Mouse (Mus musculus): ENCODE data around the gene Adgrg6. TPM values are rescaled to one million over a fixed set of nuclear protein-coding genes. Genes with fewer than 3 reads are reported as not detected.

Gene Adgrg6
- polyA plus RNA-seq, 1 experiment, result not detected

GRCm38 (mm10) chr10:14385574-14385973 is 159.9 kb downstream of the Adgrg6 start:
- 92% methylated on average over 5 of the region's 5 CpGs for WGBS

DNA sequence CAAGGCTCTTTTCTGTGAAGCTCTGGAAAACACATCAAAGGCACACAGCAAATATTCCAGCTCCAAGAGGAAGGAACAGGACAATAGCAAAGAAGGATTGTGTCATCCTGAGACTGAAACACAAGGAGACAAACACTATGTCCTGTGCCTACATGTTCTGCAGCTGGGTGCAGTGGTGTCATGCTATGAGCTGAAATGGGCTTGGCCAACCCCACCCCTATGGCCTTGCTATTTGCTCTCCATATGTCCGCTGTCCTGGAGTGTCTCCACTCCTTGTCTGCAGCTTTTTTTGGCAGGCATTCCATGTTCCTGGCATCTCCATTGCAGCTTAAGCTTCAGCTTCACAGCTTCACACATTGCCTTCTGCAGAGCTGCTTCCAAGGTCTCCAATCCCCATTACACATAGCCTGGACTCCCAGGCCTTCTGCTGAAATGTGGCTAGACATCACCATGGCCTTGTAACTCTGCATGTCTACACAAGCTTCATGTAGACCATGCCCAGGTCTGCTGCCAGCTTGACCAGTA is 180.3 kb downstream of the Adgrg6 start:
- no peaks in the 10 kb centered on the region for H3K4me1 ChIP-seq (ENCODE audit: control insufficient read depth, insufficient read depth, low read length)
- no peak overlapping the region for H3K27ac ChIP-seq (ENCODE audit: insufficient read depth, low read depth, low read length)
- TF ChIP-seq POLR2A (IDR thresholded peaks at IDR 0.05; ENCODE audit: insufficient read depth, low read depth, low read length), result no peak
- TF ChIP-seq CTCF (IDR thresholded peaks at IDR 0.05; ENCODE audit: insufficient read depth, low read depth, low read length), result no peak
- H3K4me3 ChIP-seq (ENCODE audit: insufficient read depth, low read depth, low read length), result no peak overlapping the region
- WGBS, result 79% methylated on average over 1 of the region's 1 CpGs

More at GRCm38 (mm10) chr10:14385574-14385973, 159.9 kb downstream of the Adgrg6 start:
- H3K4me1 ChIP-seq (ENCODE audit: control insufficient read depth, insufficient read depth, low read length), result no peaks in the 10 kb centered on the region
- H3K27ac ChIP-seq (ENCODE audit: insufficient read depth, low read depth, low read length), result no peak overlapping the region
- TF ChIP-seq POLR2A (IDR thresholded peaks at IDR 0.05; ENCODE audit: insufficient read depth, low read depth, low read length) (no peak), CTCF (IDR thresholded peaks at IDR 0.05; ENCODE audit: insufficient read depth, low read depth, low read length) (no peak)
- H3K4me3 ChIP-seq (ENCODE audit: insufficient read depth, low read depth, low read length), result no peak overlapping the region

- Histone ChIP-seq H3K4me1 (ENCODE audit: control insufficient read depth, insufficient read depth, low read length) (no peaks in the 10 kb centered on the region), H3K4me3 (ENCODE audit: insufficient read depth, low read depth, low read length) (no peak overlapping the region), H3K27ac (ENCODE audit: insufficient read depth, low read depth, low read length) (no peak overlapping the region)
- WGBS, result 95% methylated on average over 2 of the region's 2 CpGs
- no peak for TF ChIP-seq CTCF (IDR thresholded peaks at IDR 0.05; ENCODE audit: insufficient read depth, low read depth, low read length)
Observed at GRCm38 (mm10) chr10:14363226-14363625, 182.2 kb downstream of the Adgrg6 start.

DNA sequence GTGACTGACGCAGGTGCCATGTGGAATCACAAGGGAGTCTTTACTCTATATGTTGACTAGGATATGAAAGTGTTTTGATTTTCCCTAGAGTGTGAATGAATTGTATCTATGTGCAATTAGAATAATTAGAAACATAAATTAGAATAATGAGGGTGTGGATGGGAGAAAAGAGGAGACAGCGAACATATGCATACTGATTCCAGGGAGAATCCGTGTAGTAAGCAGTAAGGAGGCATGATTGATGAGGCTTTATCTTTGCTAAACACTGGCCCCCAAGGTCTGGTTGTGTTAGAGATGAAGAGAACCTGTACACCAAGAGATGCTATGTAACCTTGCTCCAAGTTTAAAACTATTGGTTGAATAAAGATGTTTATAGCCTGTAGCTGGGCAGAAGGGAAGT is 187.2 kb downstream of the Adgrg6 start:
- H3K27ac ChIP-seq (ENCODE audit: insufficient read depth, low read depth, low read length), result no peak overlapping the region
- no peaks in the 10 kb centered on the region for H3K4me1 ChIP-seq (ENCODE audit: control insufficient read depth, insufficient read depth, low read length)
- 83% methylated on average over 3 of the region's 3 CpGs for WGBS
- no peak for TF ChIP-seq POLR2A (IDR thresholded peaks at IDR 0.05; ENCODE audit: insufficient read depth, low read depth, low read length)
- H3K4me3 ChIP-seq (ENCODE audit: insufficient read depth, low read depth, low read length), result no peak overlapping the region

Other genes starting within 250 kb of the Adgrg6 start
- not detected in 2 replicates for gene Vta1, start 159.9 kb upstream of the Adgrg6 start, polyA plus RNA-seq (2012; ENCODE audit: insufficient read depth, insufficient read length, low replicate concordance, missing spikeins)
- gene Nmbr, start 159.9 kb upstream of the Adgrg6 start, polyA plus RNA-seq (2012; ENCODE audit: insufficient read depth, insufficient read length, low replicate concordance, missing spikeins), result not detected in 2 replicates
- gene Gje1, start 172.6 kb upstream of the Adgrg6 start, polyA plus RNA-seq (2012; ENCODE audit: insufficient read depth, insufficient read length, low replicate concordance, missing spikeins), result not detected in 2 replicates

Measured in olfactory bulb, adult 2 months (tissue).